Mouse (Mus musculus) limb, embryonic 14.5 days (tissue): ENCODE measurements around the gene Adh5. TPM values are rescaled to one million over a fixed set of nuclear protein-coding genes. Genes with fewer than 3 reads are reported as not detected.

Experiments
- ATAC-seq: fragments of 200-750 bp; cut with Nextera tagmentation; 2 replicates; pipeline ENCODE4 v1.8.0; 2017; ENCODE audit warnings: low read depth, moderate number of reproducible peaks, moderate TSS enrichment; ENCODE audit not compliant: low FRiP score
- DNase-seq: peaks from one replicate; pipeline ENCODE4 v3.0.0-alpha.2; 2015; ENCODE audit warnings: low spot score
- H3K27ac ChIP-seq: fragments of 300-500 bp; sonication (generic); replicated peaks from 2 replicates; pipeline ENCODE4 v1.5.1; 2014; ENCODE audit warnings: low read depth, mild to moderate bottlenecking, low read length, moderate library complexity, mixed read lengths
- H3K27me3 ChIP-seq: fragments of 300-500 bp; sonication (generic); 2 replicates; pipeline ENCODE4 v1.6.1; 2014; ENCODE audit warnings: low read length, mixed read lengths; ENCODE audit not compliant: control insufficient read depth, insufficient read depth
- H3K36me3 ChIP-seq: fragments of 300-500 bp; sonication (generic); 2 replicates; pipeline ENCODE4 v1.6.1; 2014; ENCODE audit warnings: mild to moderate bottlenecking, low read length, moderate library complexity, mixed read lengths; ENCODE audit not compliant: control insufficient read depth, insufficient read depth
- H3K4me1 ChIP-seq: fragments of 300-500 bp; sonication (generic); 2 replicates; pipeline ENCODE4 v1.6.1; 2014; ENCODE audit warnings: antibody characterized with exemption, low read length, mixed read lengths; ENCODE audit not compliant: control insufficient read depth, insufficient read depth
- H3K4me2 ChIP-seq: fragments of 300-500 bp; sonication (generic); replicated peaks from 2 replicates; pipeline ENCODE4 v1.6.1; 2014; ENCODE audit warnings: low read depth, mild to moderate bottlenecking, low read length, moderate library complexity; ENCODE audit not compliant: severe bottlenecking
- H3K4me3 ChIP-seq: fragments of 300-500 bp; sonication (generic); replicated peaks from 2 replicates; pipeline ENCODE4 v1.5.1; 2014; ENCODE audit warnings: low read length
- H3K9ac ChIP-seq: fragments of 300-500 bp; sonication (generic); 2 replicates; pipeline ENCODE4 v1.6.1; 2014; ENCODE audit warnings: mild to moderate bottlenecking, low read depth, low read length, moderate library complexity; ENCODE audit not compliant: severe bottlenecking
- H3K9me3 ChIP-seq: fragments of 300-500 bp; sonication (generic); 2 replicates; pipeline ENCODE4 v1.6.1; 2016; ENCODE audit warnings: low read length; ENCODE audit not compliant: control insufficient read depth
- POLR2A ChIP-seq: fragments of 200-500 bp; IDR thresholded peaks from 2 replicates; pipeline ENCODE4 v1.8.0; 2012; ENCODE audit warnings: inconsistent platforms, mild to moderate bottlenecking, moderate library complexity, borderline replicate concordance; ENCODE audit not compliant: insufficient read depth, insufficient read length; ENCODE audit errors: extremely low read depth
- WGBS: fragments of 180-500 bp; shearing (Covaris S2); extraction: QIAGEN DNeasy Blood & Tissue Kit; methylation state at CpG from one replicate; pipeline ENCODE4 v1.1.7; 2014; 5-methylcytosine and 5-hydroxymethylcytosine counted together
- polyA plus RNA-seq, 2 experiments: library from polyadenylated mRNA; depleted of rRNA in 1 of 2; stranded (reverse) in 1 of 2; unstranded in 1 of 2; fragments of >200 nt; fragmentation: Nextera tagmentation in 1 of 2; extraction: Ambion mirVana in 1 of 2; gene quantifications; 2 replicates each; pipeline versions ENCODE4 v1.2.1 to v1.2.3; 2012 to 2014

Gene Adh5
- polyA plus RNA-seq, 2 experiments = 104 to 171 TPM

GRCm38 (mm10) chr3:138498731-138499130 is 55.8 kb downstream of the Adh5 start:
- H3K27ac ChIP-seq = no peak overlapping the region
- DNase-seq = no peak
- no peaks in the 10 kb centered on the region for H3K27me3 ChIP-seq
- no peak overlapping the region for H3K9ac ChIP-seq
- no peak for ATAC-seq
- no peak overlapping the region for H3K4me2 ChIP-seq
- no peaks in the 10 kb centered on the region for H3K4me1 ChIP-seq
- no peak overlapping the region for H3K4me3 ChIP-seq
- H3K36me3 ChIP-seq = no peaks in the 10 kb centered on the region
- H3K9me3 ChIP-seq = no peaks in the 10 kb centered on the region
- 54% methylated on average over 4 of the region's 4 CpGs for WGBS
- TF ChIP-seq POLR2A = no peak

DNA sequence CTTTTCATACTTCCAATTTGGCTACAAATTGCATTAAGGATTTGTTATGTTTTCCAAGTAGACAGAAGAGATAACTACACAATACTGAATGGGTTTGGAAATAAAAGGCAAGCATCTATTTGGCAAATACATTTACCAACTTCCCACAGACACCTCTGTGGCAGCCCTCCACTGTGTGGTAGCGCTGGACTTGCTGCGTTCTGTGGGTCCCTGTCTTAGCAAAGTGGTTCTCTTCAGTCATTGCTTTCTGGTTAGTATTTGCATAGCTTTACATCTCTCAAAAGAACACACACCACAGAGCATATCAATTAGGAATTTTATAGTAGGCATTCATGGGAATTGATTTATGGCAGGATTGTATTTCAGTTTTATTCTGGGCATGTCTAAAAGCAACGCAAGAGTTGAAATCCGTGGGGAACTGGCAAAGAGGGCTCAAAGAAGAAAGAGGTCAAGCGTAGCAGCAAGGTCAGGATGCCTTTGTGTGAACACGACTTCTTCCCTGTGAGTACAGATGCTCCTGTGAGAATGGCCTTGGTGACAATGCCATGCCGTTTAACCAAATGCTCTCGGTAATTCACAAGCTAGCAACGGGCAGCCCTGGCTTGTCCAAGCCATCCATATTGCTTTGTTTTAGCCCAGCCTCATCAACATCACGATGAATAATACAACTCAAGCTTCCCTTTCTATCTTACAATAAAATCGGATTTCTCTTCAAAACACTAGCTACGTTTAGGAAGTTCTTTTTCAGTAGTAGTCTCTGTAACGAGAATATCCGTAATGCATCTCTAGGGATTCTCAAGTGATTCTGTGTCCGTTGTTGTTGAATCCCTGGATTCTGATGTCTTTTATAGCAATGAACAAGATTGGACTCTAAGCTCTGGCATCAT is 57.2 kb downstream of the Adh5 start:
- H3K27ac ChIP-seq = no peak overlapping the region
- ATAC-seq (no peak), DNase-seq (no peak)
- H3K4me3 ChIP-seq = no peak overlapping the region
- H3K27me3 ChIP-seq = no peaks in the 10 kb centered on the region
- H3K36me3 ChIP-seq = no peaks in the 10 kb centered on the region
- no peak for TF ChIP-seq POLR2A
- H3K9me3 ChIP-seq = no peaks in the 10 kb centered on the region
- no peaks in the 10 kb centered on the region for H3K4me1 ChIP-seq
- no peak overlapping the region for H3K9ac ChIP-seq
- WGBS = 70% methylated on average over 15 of the region's 15 CpGs
- no peak overlapping the region for H3K4me2 ChIP-seq

GRCm38 (mm10) chr3:138503754-138504153 is 60.9 kb downstream of the Adh5 start:
- no peak overlapping the region for H3K27ac ChIP-seq
- H3K4me3 ChIP-seq = no peak overlapping the region
- no peak overlapping the region for H3K9ac ChIP-seq
- no peaks in the 10 kb centered on the region for H3K4me1 ChIP-seq
- no peak for TF ChIP-seq POLR2A
- no peak for DNase-seq
- no peak for ATAC-seq
- no peaks in the 10 kb centered on the region for H3K27me3 ChIP-seq
- no peak overlapping the region for H3K4me2 ChIP-seq
- H3K9me3 ChIP-seq = no peaks in the 10 kb centered on the region
- 88% methylated on average over 11 of the region's 11 CpGs for WGBS
- H3K36me3 ChIP-seq = no peaks in the 10 kb centered on the region

Other genes with a start within 250 kb of the Adh5 start
- gene 4930579F01Rik, start 249.3 kb upstream of the Adh5 start, polyA plus RNA-seq (2012; rRNA removed) = 0.04 TPM in 2 replicates
- gene 4930579F01Rik, start 249.3 kb upstream of the Adh5 start, polyA plus RNA-seq (2014; fragmentation: Nextera tagmentation; extraction: Ambion mirVana) = 0.12 and 0.19 TPM in 2 replicates
- gene Adh7, start 225.3 kb upstream of the Adh5 start, polyA plus RNA-seq (2012; rRNA removed) = 0.64 and 0.77 TPM in 2 replicates
- 1.9 TPM in 2 replicates for gene Adh7, start 225.3 kb upstream of the Adh5 start, polyA plus RNA-seq (2014; fragmentation: Nextera tagmentation; extraction: Ambion mirVana)
- 6.6 and 8.6 TPM in 2 replicates for gene Adh1, start 182.1 kb upstream of the Adh5 start, polyA plus RNA-seq (2012; rRNA removed)
- 15.8 and 17.4 TPM in 2 replicates for gene Adh1, start 182.1 kb upstream of the Adh5 start, polyA plus RNA-seq (2014; fragmentation: Nextera tagmentation; extraction: Ambion mirVana)
- gene Adh6a, start 129.8 kb upstream of the Adh5 start, polyA plus RNA-seq (2012; rRNA removed) = not detected in 2 replicates
- 0.28 TPM in 1 of 2 replicates, not detected in the other for gene Adh6a, start 129.8 kb upstream of the Adh5 start, polyA plus RNA-seq (2014; fragmentation: Nextera tagmentation; extraction: Ambion mirVana)
- 0.65 and 0.68 TPM in 2 replicates for gene Adh6b, start 101.3 kb upstream of the Adh5 start, polyA plus RNA-seq (2012; rRNA removed)
- gene Adh6b, start 101.3 kb upstream of the Adh5 start, polyA plus RNA-seq (2014; fragmentation: Nextera tagmentation; extraction: Ambion mirVana) = 1.6 TPM in 2 replicates
- gene Adh4, start 27.6 kb upstream of the Adh5 start, polyA plus RNA-seq (2012; rRNA removed) = not detected in 2 replicates
- gene Adh4, start 27.6 kb upstream of the Adh5 start, polyA plus RNA-seq (2014; fragmentation: Nextera tagmentation; extraction: Ambion mirVana) = not detected in 2 replicates
- 49.0 and 51.5 TPM in 2 replicates for gene Metap1, start 46.4 kb downstream of the Adh5 start, polyA plus RNA-seq (2012; rRNA removed)
- gene Metap1, start 46.4 kb downstream of the Adh5 start, polyA plus RNA-seq (2014; fragmentation: Nextera tagmentation; extraction: Ambion mirVana) = 45.3 and 45.5 TPM in 2 replicates
- gene Eif4e, start 83.1 kb downstream of the Adh5 start, polyA plus RNA-seq (2012; rRNA removed) = 160 and 205 TPM in 2 replicates
- gene Eif4e, start 83.1 kb downstream of the Adh5 start, polyA plus RNA-seq (2014; fragmentation: Nextera tagmentation; extraction: Ambion mirVana) = 327 and 331 TPM in 2 replicates